Mouse (Mus musculus): ENCODE data around the gene Gcsh.

GRCm38 (mm10) chr8:116934976-116935375 lies 58.4 kb downstream of the Gcsh start:
- no peak for TF ChIP-seq CTCF (IDR thresholded peaks at IDR 0.05; ENCODE audit: low read depth, low read length)
- no peak for TF ChIP-seq POLR2A (IDR thresholded peaks at IDR 0.05; ENCODE audit: extremely low read depth, insufficient read depth, low read length)

All from liver, adult 2 months (tissue).